ENCODE assay signal across 24 mouse cellular contexts in the genomic region with DNA sequence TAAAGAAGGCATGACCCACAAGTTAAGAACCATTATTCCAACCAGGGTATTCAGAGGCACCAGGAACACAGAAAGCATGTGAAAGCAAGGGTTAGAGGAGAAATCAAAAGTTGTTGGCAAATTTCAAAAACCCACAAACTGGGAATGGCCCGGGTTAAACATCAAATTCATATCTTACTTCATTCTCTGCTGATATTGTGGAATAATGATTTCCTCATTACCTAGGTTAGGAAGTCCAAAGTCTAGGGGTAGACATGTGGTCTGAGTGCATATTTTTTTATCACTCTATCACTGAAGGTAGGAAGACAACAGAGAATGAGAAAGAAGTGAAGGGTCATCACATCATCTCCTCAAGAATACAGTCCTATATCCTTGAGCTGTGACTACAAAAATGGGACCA. TPM values are rescaled to one million over a fixed set of nuclear protein-coding genes. Genes with fewer than 3 reads are reported as not detected.
"Had no signal": no experiment of that assay in that cellular context is flagged by ENCODE, and none has a peak within 500 bp of the region (broad histone marks: within the 10 kb centered on the region; RNA-seq: fewer than 3 reads in every experiment).

No protein-coding gene starts in this region.

- H3K4me2 ChIP-seq: neural tube, embryonic 12.5 days; neural tube, embryonic 13.5 days; neural tube, embryonic 15.5 days; stomach, embryonic 15.5 days had no signal

- H3K36me3 ChIP-seq: neural tube, embryonic 12.5 days; neural tube, embryonic 13.5 days; neural tube, embryonic 15.5 days; stomach, embryonic 15.5 days had no signal

- H3K9ac ChIP-seq: neural tube, embryonic 12.5 days; neural tube, embryonic 13.5 days; neural tube, embryonic 15.5 days; stomach, embryonic 15.5 days had no signal

- H3K27ac ChIP-seq: neural tube, embryonic 12.5 days; neural tube, embryonic 13.5 days; neural tube, embryonic 15.5 days; stomach, embryonic 15.5 days; stomach, postnatal 0 days had no signal

- DNase-seq: retina, postnatal 1 day; right cerebral cortex, adult 18-20 months; right cerebral cortex, postnatal 14 days; right cerebral cortex, postnatal 25 days; right cerebral cortex, postnatal 4 days; spleen, adult 18-20 months; thymus, adult 18-20 months; thymus, adult 2 months; thymus, postnatal 14 days; thymus, postnatal 25 days; thymus, postnatal 36 days; thymus, postnatal 4 days had no signal

- H3K9me3 ChIP-seq: stomach, embryonic 15.5 days had no signal

- H3K27me3 ChIP-seq: neural tube, embryonic 12.5 days; neural tube, embryonic 13.5 days; neural tube, embryonic 15.5 days; stomach, embryonic 15.5 days had no signal

- H3K4me1 ChIP-seq: neural tube, embryonic 12.5 days; neural tube, embryonic 13.5 days; neural tube, embryonic 15.5 days; stomach, embryonic 15.5 days had no signal

- H3K4me3 ChIP-seq: neural tube, embryonic 12.5 days; neural tube, embryonic 13.5 days; neural tube, embryonic 15.5 days; stomach, embryonic 15.5 days had no signal

RNA-seq across cellular contexts. Expression of gene Cyp3a25, which starts 1.8 kb away (rescaled TPM):
- total RNA-seq: neutrophil, adult 5-6 weeks had no signal
- polyA plus RNA-seq: neural tube, embryonic 12.5 days; neural tube, embryonic 13.5 days; neural tube, embryonic 14.5 days; neural tube, embryonic 15.5 days; spleen, adult 2 months; stomach, embryonic 14.5 days; testis, adult 2 months; thymus, postnatal 0 days; urinary bladder, adult 2 months had no signal
